Mouse (Mus musculus) Patski (cell line): ENCODE data around the gene Clasrp. TPM values are rescaled to one million over a fixed set of nuclear protein-coding genes. Genes with fewer than 3 reads are reported as not detected.

Experiments used
- ATAC-seq: fragments of 100-300 bp; one replicate; pipeline ENCODE4 v1.8.0; 2021
- CTCF ChIA-PET: fragments of 350-600 bp; sonication (Branson Sonifier 250); formaldehyde crosslinking; loops from one replicate; lab custom pipeline; 2022; ENCODE audit warnings: inconsistent platforms; lab: Charles Lee
- POLR2A ChIA-PET: fragments of 350-600 bp; sonication (Branson Sonifier 250); formaldehyde crosslinking; loops from one replicate; lab custom pipeline; 2022; ENCODE audit warnings: antibody characterized with exemption, inconsistent platforms; lab: Charles Lee
- DNase-seq: peaks from one replicate; pipeline ENCODE4 v3.0.0-alpha.2; 2011; ENCODE audit warnings: low read depth, low spot score
- H3K27me3 ChIP-seq: fragments of 371-371 bp; one replicate; pipeline ENCODE4 v1.5.1; 2021
- CTCF ChIP-seq: fragments of 100-300 bp; IDR thresholded peaks from one replicate; pipeline ENCODE4 v1.5.1; 2021
- in situ Hi-C: fragments of 300-500 bp; cut with MboI; formaldehyde crosslinking; loops from 3 replicates; pipeline ENCODE4 v1.11.1; 2018; ENCODE audit warnings: low pct_unique_long_range_greater_than_20kb, mixed read lengths
- polyA plus RNA-seq: library from polyadenylated mRNA; unstranded; gene quantifications from one replicate; pipeline ENCODE4 v1.2.3, GENCODE M21; 2021

Gene Clasrp
- polyA plus RNA-seq, 1 experiment from 2014 or later: 50.7 TPM

DNA sequence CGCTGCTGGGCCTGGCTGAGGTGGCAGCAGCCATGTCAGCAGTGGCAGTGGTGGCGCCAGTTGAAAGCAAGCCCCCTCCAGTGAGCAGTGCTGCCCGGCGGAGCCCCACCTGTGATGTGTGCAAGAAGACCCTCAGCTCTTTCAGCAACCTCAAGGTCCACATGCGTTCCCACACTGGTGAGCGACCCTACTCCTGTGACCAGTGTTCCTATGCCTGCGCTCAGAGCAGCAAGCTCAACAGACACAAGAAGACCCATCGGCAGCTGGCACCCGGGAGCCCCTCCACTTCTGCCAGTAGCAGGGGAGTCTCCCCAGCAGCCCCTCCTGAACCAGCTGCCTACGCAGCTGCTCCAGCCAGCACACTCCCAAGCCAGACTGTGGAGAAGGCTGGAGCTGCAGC is 24.5 kb downstream of the Clasrp start:
- H3K27me3 ChIP-seq: no peaks in the 10 kb centered on the region
- POLR2A ChIA-PET: no interaction called here
- in situ Hi-C loops: loop anchor here (5.0 kb wide), 1 partner anchor 177 kb away; the partner anchor contains the start of genes Ckm and Klc3
- DNase-seq: no peak
- CTCF ChIA-PET: interaction anchor here (1.1 to 3.1 kb wide), 4 partner anchors 10 to 39 kb away, joined by 3 to 22 read pairs (median 3); no protein-coding TSS in a partner anchor
- TF ChIP-seq CTCF: no peak
- no peak for ATAC-seq

DNA sequence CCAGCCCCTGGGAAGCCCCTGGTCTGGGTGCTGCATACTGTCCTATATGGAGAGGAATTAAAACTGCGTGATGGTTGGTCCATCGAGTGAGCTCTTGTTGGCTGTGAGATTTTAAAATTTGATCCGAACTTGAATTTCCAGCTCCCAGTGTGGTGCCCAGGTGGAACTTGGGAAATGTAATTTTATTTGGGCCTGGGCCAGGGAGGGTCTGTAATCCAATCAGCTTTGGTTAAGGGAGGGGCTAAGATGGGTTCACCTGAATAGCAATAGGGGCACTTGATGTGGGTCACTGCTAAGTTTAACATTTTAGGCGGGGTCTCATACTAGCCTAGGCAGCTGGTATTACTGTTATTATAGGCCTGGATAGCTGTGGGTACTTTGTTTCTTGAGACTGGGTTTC is 25.9 kb downstream of the Clasrp start:
- ATAC-seq (no peak), DNase-seq (no peak)

DNA sequence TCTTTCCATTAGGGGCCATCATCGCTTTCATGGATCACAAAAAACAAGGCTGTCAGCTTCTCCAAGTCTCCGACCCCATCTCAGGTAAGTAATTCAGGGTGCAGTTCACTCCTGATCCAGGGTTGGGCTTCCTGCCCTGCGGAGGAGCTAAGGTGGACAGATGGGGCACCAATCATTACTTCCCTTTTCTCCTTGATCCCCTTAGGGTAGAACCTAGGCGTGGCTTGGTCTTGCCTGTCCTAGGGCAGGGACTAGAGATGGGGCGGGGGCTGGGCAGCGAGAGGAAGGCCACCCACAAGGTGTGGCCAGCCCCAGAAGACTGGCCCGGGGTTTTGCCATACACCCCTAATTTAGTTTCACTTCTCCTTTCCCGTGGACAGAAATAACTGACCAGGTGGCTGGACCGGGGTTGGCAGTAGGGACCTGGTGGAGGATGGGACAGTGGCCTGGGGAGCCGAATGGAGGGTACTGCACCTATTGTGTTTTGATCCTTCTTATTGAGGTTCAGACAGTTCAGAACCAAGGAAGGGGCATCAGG is 26.3 kb downstream of the Clasrp start:
- no peak for DNase-seq
- in situ Hi-C loops: loop anchor here (5.0 kb wide), 1 partner anchor 176 kb away; the partner anchor contains the start of genes Ckm and Klc3
- POLR2A ChIA-PET: no interaction called here
- no peak for TF ChIP-seq CTCF
- no peak for ATAC-seq
- CTCF ChIA-PET: interaction anchor here (3.1 kb wide), 1 partner anchor 12 kb away, joined by 22 read pairs; no protein-coding TSS in a partner anchor
- no peaks in the 10 kb centered on the region for H3K27me3 ChIP-seq

More for the DNA sequence above, 25.9 kb downstream of the Clasrp start:
- ChIA-PET CTCF (interaction anchor here (3.1 kb wide), 1 partner anchor 11 kb away, joined by 22 read pairs; no protein-coding TSS in a partner anchor), POLR2A (no interaction called here)
- no peaks in the 10 kb centered on the region for H3K27me3 ChIP-seq
- in situ Hi-C loops: loop anchor here (5.0 kb wide), 1 partner anchor 176 kb away; the partner anchor contains the start of genes Ckm and Klc3
- TF ChIP-seq CTCF: no peak

DNA sequence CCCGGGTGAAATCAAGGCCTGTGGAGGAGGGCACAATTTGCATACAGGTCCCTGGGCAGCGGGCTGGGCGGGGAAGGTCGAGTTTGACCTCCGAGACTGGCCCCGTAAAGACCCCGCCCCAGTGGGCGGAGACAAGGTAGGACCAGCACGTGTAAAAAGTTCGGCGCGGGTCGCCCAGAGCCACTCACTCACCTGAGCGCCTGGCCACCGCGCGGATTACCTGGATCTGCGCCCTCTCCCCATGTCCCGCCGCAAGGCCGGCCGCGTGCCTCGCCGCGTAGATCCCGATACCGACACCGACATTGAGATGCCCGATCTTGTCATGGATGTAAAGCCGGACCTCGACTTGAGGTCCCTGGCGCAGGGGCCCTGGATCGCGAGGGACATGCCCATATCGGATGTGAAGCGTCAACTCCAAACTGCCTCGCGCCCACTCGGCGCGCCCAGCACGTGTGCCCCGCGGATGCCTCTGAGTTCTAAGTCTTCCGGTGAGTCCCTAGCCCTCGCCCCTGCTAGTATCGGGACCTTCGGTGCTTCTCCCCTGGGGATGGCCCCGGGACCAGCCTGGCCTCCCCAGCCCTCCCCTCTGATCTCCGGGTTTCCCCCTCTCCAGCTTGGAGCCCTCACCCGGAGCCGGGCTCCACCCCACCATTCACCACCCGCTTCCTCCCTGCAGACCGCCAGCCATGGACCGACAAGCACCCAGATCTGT is 27.0 kb downstream of the Clasrp start, which contains the start of the genes Zfp296 and Gemin7:
Gene Zfp296, plus strand, starts transcription at position 147 of the 712 bp plus-strand sequence.
Gene Gemin7, minus strand, starts transcription at position 455 of the 712 bp plus-strand sequence.
- in situ Hi-C loops: loop anchor here (5.0 kb wide), 1 partner anchor 175 kb away; the partner anchor contains the start of genes Ckm and Klc3
- no peak for ATAC-seq
- no peak for DNase-seq
- H3K27me3 ChIP-seq: no peaks in the 10 kb centered on the region
- ChIA-PET POLR2A (no interaction called here), CTCF (no interaction called here)
- TF ChIP-seq CTCF: no peak

DNA sequence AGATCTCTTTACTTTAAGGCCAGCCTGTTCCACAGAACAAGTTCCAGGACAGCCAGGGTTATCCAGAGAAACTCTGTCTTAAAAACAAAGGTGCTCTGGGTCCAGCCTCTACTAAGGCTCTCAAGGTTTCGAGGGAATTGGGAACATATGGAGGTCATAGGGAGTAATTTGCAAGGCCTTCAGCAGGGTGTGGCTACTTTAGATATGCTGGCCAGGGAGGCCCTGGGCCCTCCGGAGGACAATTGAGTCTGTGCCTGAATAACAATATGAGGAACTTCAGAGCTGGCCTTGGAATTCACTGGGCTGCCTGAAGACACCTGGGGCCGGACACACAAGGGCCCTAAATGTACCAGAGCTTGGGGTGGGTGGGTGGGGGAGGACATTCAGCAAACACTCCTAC is 28.7 kb downstream of the Clasrp start:
- H3K27me3 ChIP-seq: no peaks in the 10 kb centered on the region
- in situ Hi-C loops: loop anchor here (5.0 kb wide), 1 partner anchor 173 kb away; the partner anchor contains the start of genes Ckm and Klc3
- ATAC-seq: no peak
- ChIA-PET POLR2A (interaction anchor here (0.6 kb wide), 1 partner anchor 16 kb away, joined by 3 read pairs; no protein-coding TSS in a partner anchor), CTCF (interaction anchor here (2.4 kb wide), 1 partner anchor 14 kb away, joined by 12 read pairs; no protein-coding TSS in a partner anchor)
- TF ChIP-seq CTCF: no peak
- DNase-seq: no peak

DNA sequence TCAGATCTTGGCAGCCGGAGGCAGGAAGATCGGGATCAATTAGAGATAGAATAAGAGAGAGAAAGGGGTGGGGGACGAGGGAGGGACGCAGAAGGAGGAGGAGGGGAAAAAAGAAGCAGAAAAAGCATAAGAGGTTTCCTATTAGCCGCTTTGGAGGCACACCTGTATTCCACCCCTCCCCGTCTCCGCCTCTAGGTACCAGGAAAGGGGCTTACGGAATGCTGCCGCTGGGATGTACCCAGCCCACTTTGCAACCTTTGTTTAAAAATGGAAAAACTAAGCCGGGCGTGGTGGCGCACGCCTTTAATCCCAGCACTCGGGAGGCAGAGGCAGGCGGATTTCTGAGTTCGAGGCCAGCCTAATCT is 30.5 kb downstream of the Clasrp start:
- CTCF ChIA-PET: interaction anchor here (2.4 kb wide), 1 partner anchor 16 kb away, joined by 12 read pairs; no protein-coding TSS in a partner anchor
- POLR2A ChIA-PET: interaction anchor here (0.7 to 2.8 kb wide), 2 partner anchors 10 to 12 kb away, joined by 3 to 10 read pairs; partner anchors contain the start of gene Ppp1r37
- ATAC-seq: no peak

DNA sequence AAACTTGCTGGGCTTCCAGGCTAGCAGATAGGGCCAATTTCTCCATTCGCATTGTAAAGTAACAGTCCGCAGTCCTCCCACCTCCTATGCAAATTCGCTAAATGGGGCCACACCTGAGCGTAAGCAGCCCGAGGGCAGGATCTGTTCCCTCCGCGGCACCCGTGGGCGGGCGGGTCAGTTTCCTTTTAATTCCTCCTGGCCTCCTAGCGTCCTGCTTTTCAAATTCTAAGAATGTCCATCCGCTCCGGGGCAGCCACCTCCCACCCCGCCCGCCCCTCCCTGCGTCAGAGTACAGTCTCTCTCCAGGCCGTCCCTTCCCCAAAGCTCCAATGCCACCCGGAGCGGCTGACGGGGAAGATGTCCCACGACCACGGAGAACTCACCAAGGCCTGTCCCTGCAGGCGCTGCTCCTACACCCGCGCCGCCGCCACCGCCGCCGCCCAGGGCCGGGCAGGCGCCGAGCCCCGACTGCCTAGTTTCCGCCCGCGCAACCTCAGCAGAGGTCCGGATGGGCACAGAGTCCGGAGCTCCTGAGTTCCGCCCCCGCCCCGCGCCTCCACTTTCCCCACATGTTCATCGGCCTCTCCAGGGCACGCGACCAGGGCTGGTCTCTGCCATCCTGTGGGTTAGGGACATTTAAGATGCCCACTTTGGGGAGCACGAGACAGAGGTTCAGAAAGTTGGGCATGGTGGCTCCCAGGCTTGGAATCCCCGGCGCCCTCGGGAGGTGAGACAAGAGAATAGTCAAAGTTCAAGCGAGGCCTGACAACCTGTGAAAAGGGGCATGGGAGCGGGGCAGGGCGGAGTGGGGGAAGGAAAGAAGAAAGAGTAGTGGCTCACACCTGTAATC is 31.1 kb downstream of the Clasrp start:
- POLR2A ChIA-PET: interaction anchor here (0.7 to 2.8 kb wide), 2 partner anchors 10 to 11 kb away, joined by 3 to 10 read pairs; partner anchors contain the start of gene Ppp1r37
- DNase-seq (no peak), ATAC-seq (peak; percentile 66)
- no peak for TF ChIP-seq CTCF
- in situ Hi-C loops: loop anchor here (5.0 kb wide), 1 partner anchor 66 kb away; the partner anchor contains the start of genes Bloc1s3 and Trappc6a
- H3K27me3 ChIP-seq: no peaks in the 10 kb centered on the region
- CTCF ChIA-PET: interaction anchor here (1.1 kb wide), 1 partner anchor 16 kb away, joined by 7 read pairs; no protein-coding TSS in a partner anchor

More for the DNA sequence above, 30.5 kb downstream of the Clasrp start:
- in situ Hi-C loops: loop anchor here (5.0 kb wide), 1 partner anchor 66 kb away; the partner anchor contains the start of genes Bloc1s3 and Trappc6a
- no peaks in the 10 kb centered on the region for H3K27me3 ChIP-seq
- DNase-seq: no peak
- no peak for TF ChIP-seq CTCF

DNA sequence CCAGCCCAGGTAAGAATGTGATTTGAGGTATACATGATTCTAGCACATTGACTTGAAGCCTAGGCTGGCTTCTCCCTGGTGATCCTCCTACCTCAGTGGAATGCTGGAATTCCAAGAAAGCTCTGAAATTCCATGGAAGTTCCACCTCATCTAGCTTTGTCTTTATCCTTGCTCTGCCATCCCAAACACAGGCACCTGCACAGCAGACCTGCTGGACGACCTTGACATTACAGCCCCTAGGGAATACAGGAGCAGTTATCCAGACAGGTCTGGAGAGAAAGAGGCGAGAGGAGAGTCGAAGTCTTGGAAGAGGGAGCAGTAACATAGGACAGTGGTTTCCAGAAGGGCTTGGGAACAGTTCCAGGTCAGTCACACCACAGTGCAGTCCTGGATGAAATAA is 34.6 kb downstream of the Clasrp start:
- CTCF ChIA-PET: interaction anchor here (0.9 to 1.7 kb wide), 2 partner anchors 64 to 66 kb away, joined by 3 to 5 read pairs; no protein-coding TSS in a partner anchor

DNA sequence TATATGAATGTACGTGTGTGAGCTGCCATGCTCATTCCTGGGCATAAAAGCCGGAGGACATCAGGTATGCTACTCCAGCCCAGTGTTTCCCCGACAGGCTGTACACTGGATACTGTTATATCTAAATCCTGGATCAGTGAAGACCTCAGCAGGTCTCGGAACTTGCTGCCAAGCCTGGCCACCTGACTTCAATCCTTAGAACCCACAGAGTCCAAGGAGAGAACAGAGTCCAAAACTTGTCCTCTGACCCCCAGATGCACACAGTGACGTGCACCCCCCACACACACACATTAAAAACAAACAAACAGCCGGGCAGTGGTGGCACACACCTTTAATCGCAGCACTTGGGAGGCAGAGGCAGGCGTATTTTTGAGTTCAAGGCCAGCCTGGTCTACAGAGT is 36.9 kb downstream of the Clasrp start:
- ChIA-PET CTCF (no interaction called here), POLR2A (interaction anchor here (0.8 kb wide), 1 partner anchor 175 kb away, joined by 3 read pairs; no protein-coding TSS in a partner anchor)
- DNase-seq (no peak), ATAC-seq (no peak)
- TF ChIP-seq CTCF: no peak
- in situ Hi-C loops: no loop called here
- no peaks in the 10 kb centered on the region for H3K27me3 ChIP-seq

More for the DNA sequence above, 34.6 kb downstream of the Clasrp start:
- in situ Hi-C loops: loop anchor here (5.0 kb wide), 1 partner anchor 62 kb away; the partner anchor contains the start of genes Bloc1s3 and Trappc6a
- no peak for ATAC-seq
- POLR2A ChIA-PET: interaction anchor here (1.2 kb wide), 1 partner anchor 62 kb away, joined by 4 read pairs; the partner anchor contains the start of genes Bloc1s3 and Trappc6a
- DNase-seq: no peak
- no peak for TF ChIP-seq CTCF
- H3K27me3 ChIP-seq: no peaks in the 10 kb centered on the region
